Mouse (Mus musculus): Measurements from ENCODE around the gene Ddo.

DNA sequence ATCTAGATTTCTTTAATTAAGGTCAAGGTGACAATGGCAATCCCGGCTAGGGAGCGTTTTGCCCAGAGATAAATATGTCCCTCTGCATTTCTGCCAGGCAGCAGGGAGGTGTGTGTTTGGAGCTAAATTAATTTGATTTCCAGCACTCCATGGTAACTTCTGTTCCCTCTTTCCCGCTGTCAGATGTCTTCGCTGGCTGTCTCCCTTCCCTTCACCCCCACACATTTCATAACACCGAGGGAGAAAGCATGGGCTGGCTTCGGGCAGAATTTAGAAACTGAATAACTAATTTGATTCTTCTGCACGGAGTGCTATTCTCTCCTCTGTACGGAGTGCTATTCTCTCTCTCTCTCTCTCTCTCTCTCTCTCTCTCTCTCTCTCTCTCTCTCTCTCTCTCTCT is 52.7 kb downstream of the Ddo start:
- no peak for TF ChIP-seq ZC3H11A (IDR thresholded peaks at IDR 0.05; ENCODE audit: borderline replicate concordance, low read depth, low read length)
- TF ChIP-seq HCFC1 (IDR thresholded peaks at IDR 0.05; ENCODE audit: borderline replicate concordance, insufficient read depth, low read length): no peak

Data from ES-E14 (cell line).